Mouse (Mus musculus) liver, postnatal 0 days (tissue): ENCODE results near the gene Chst11.

Experiments used
- CTCF ChIP-seq: sonication (generic); IDR thresholded peaks from 2 replicates; pipeline ENCODE4 v1.5.1; 2016; ENCODE audit warnings: antibody characterized with exemption, low read depth
- EP300 ChIP-seq: IDR thresholded peaks from 2 replicates; pipeline ENCODE4 v1.6.1; 2016; ENCODE audit warnings: antibody characterized with exemption, low read depth, mild to moderate bottlenecking

DNA sequence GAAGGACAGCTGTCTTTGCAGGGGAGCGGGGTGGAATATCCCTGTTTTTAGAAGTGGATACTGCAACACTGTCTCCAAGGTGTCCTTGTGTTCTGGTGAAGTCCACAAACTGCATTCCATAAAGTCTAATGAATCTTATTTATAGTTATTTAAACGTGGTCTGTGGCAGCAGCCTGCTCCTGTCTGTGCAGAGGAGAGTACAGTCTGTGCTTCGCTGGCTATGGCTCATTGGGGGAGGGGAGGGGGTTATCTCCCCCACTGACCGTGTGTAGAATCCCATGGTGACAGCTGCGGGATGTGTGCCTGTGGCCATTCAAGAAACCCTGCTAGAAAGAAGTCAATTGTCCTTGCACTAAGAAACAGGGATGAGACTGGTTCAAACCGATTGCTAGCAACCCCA is 206.7 kb downstream of the Chst11 start:
- TF ChIP-seq EP300: no peak
- no peak for TF ChIP-seq CTCF
